Mouse (Mus musculus) kidney, postnatal 10 days (tissue): ENCODE data around the gene Leprot.

Source experiments
- DNase-seq: peaks from one replicate; pipeline ENCODE4 v3.0.0; 2021; ENCODE audit warnings: mixed read lengths

Leprot gene

GRCm38 (mm10) chr4:101647196-101647905, at the start of gene Leprot:
Leprot (plus strand) TSS chr4:101647718.
- peak; percentile 99 for DNase-seq

- DNase-seq = peak; percentile 22
Measured at GRCm38 (mm10) chr4:101601758-101602157, 45.8 kb upstream of the Leprot start.

GRCm38 (mm10) chr4:101603635-101604034, 43.9 kb upstream of the Leprot start:
- DNase-seq = no peak

- DNase-seq = no peak
Measured at GRCm38 (mm10) chr4:101616520-101616919, 31.0 kb upstream of the Leprot start.

GRCm38 (mm10) chr4:101617742-101618141, 29.8 kb upstream of the Leprot start:
- no peak for DNase-seq

GRCm38 (mm10) chr4:101620206-101620605, 27.3 kb upstream of the Leprot start:
- DNase-seq = no peak

GRCm38 (mm10) chr4:101621241-101621640, 26.3 kb upstream of the Leprot start:
- no peak for DNase-seq

- DNase-seq = no peak
Measured at GRCm38 (mm10) chr4:101625278-101625677, 22.2 kb upstream of the Leprot start.

GRCm38 (mm10) chr4:101635596-101635995, 11.9 kb upstream of the Leprot start:
- no peak for DNase-seq

- no peak for DNase-seq
Measured at GRCm38 (mm10) chr4:101637472-101637871, 10.0 kb upstream of the Leprot start.

GRCm38 (mm10) chr4:101640631-101641030, 6.9 kb upstream of the Leprot start:
- DNase-seq = no peak

GRCm38 (mm10) chr4:101642708-101643107, 4.8 kb upstream of the Leprot start:
- no peak for DNase-seq

GRCm38 (mm10) chr4:101643216-101643615, 4.3 kb upstream of the Leprot start:
- no peak for DNase-seq

- DNase-seq = no peak
Measured at GRCm38 (mm10) chr4:101646857-101647195, 692 bp upstream of the Leprot start.

GRCm38 (mm10) chr4:101647976-101648642, 591 bp downstream of the Leprot start:
- DNase-seq = no peak

- no peak for DNase-seq
Measured at GRCm38 (mm10) chr4:101648745-101649144, 1.2 kb downstream of the Leprot start.

- no peak for DNase-seq
Measured at GRCm38 (mm10) chr4:101650961-101651360, 3.4 kb downstream of the Leprot start.

GRCm38 (mm10) chr4:101654256-101654655, 6.7 kb downstream of the Leprot start:
- DNase-seq = no peak

GRCm38 (mm10) chr4:101654788-101655414, 7.4 kb downstream of the Leprot start:
- no peak for DNase-seq

- DNase-seq = no peak
Measured at GRCm38 (mm10) chr4:101655415-101655790, 7.9 kb downstream of the Leprot start.

- peak; percentile 30 for DNase-seq
Measured at GRCm38 (mm10) chr4:101656056-101656455, 8.5 kb downstream of the Leprot start.

- no peak for DNase-seq
Measured at GRCm38 (mm10) chr4:101656956-101657570, 9.5 kb downstream of the Leprot start.

- DNase-seq = peak; percentile 60
Measured at GRCm38 (mm10) chr4:101664160-101664750, 16.7 kb downstream of the Leprot start.
